Mouse (Mus musculus) lung, adult 2 months (tissue): Measurements from ENCODE around the gene Nat9.

Source experiments
- CTCF ChIP-seq: fragments of 200-500 bp; IDR thresholded peaks from 2 replicates; pipeline ENCODE4 v1.5.1; 2011; ENCODE audit warnings: mild to moderate bottlenecking, low read length, control low read depth; ENCODE audit not compliant: insufficient read depth
- POLR2A ChIP-seq: fragments of 200-500 bp; IDR thresholded peaks from 2 replicates; pipeline ENCODE4 v1.6.1; 2011; ENCODE audit warnings: low read depth, mild to moderate bottlenecking, control low read depth, low read length, borderline replicate concordance; ENCODE audit errors: extremely low read depth

DNA sequence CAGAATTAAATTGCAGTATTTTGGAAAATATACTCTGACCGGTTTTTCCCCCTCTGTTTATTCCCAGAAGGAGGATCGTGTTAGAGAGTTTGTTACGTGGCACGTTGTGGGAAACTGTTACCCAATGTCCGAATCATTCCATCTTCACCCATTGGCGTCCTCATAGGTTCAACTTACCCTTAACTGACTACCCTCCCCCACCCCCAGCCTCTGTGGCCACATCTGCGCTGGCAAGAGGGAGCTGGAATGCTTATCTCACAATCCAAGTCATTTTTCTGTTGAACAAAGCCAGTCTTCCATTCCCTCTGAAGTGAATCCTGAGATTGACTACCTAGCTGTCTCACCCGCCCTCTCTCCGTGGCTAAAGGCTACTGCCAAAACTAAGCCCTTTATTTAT lies 25.5 kb downstream of the Nat9 start:
- TF ChIP-seq CTCF (no peak), POLR2A (no peak)
